Mouse (Mus musculus): Measurements from ENCODE around the gene Mapre3. TPM values are rescaled to one million over a fixed set of nuclear protein-coding genes. Genes with fewer than 3 reads are reported as not detected.

Mapre3 gene
- polyA plus RNA-seq, 1 experiment from 2014 or later, result 22.7 TPM

- WGBS, result under 1% methylated on average over 40 of the region's 42 CpGs
- Histone ChIP-seq H3K4me2 (replicated peaks; ENCODE audit: low read depth, low read length) (peak within 1 kb of the TSS; percentile 82), H3K9ac (replicated peaks; ENCODE audit: low read length) (peak within 1 kb of the TSS; percentile 90), H3K27ac (ENCODE audit: low read length) (peak within 1 kb of the TSS; percentile 99), H3K27me3 (ENCODE audit: insufficient read depth, low read length) (no peaks in the 10 kb centered on the region), H3K36me3 (ENCODE audit: insufficient read depth, low read length) (peaks cover 24% of the 10 kb centered on the region), H3K4me3 (ENCODE audit: low read length) (peak within 1 kb of the TSS; percentile 78), H3K4me1 (ENCODE audit: insufficient read depth, low read length) (peaks cover 24% of the 10 kb centered on the region), H3K9me3 (ENCODE audit: low read length) (no peaks in the 10 kb centered on the region)
- peak; percentile 92 for ATAC-seq (ENCODE audit: low FRiP score, low TSS enrichment)
Measured at GRCm38 (mm10) chr5:30888337-30889087, 74.1 kb downstream of the Mapre3 start, which contains the start of gene Agbl5. Gene Agbl5, plus strand, starts transcription at chr5:30888694.

GRCm38 (mm10) chr5:30889088-30889754 is 74.8 kb downstream of the Mapre3 start:
- H3K9me3 ChIP-seq (ENCODE audit: low read length), result no peaks in the 10 kb centered on the region
- no peaks in the 10 kb centered on the region for H3K27me3 ChIP-seq (ENCODE audit: insufficient read depth, low read length)
- peak overlapping the region; percentile 78 for H3K4me3 ChIP-seq (ENCODE audit: low read length)
- peaks cover 24% of the 10 kb centered on the region for H3K4me1 ChIP-seq (ENCODE audit: insufficient read depth, low read length)
- H3K9ac ChIP-seq (replicated peaks; ENCODE audit: low read length), result peak overlapping the region; percentile 90
- peaks cover 31% of the 10 kb centered on the region for H3K36me3 ChIP-seq (ENCODE audit: insufficient read depth, low read length)
- WGBS, result 2% methylated on average over 33 of the region's 42 CpGs
- peak; percentile 32 for ATAC-seq (ENCODE audit: low FRiP score, low TSS enrichment)
- H3K27ac ChIP-seq (ENCODE audit: low read length), result peak overlapping the region; percentile 99
- H3K4me2 ChIP-seq (replicated peaks; ENCODE audit: low read depth, low read length), result peak overlapping the region; percentile 82

- peak overlapping the region; percentile 99 for H3K27ac ChIP-seq (ENCODE audit: low read length)
- 55% methylated on average over 7 of the region's 7 CpGs for WGBS
- ATAC-seq (ENCODE audit: low FRiP score, low TSS enrichment), result no peak
Measured at GRCm38 (mm10) chr5:30890375-30890774, 75.9 kb downstream of the Mapre3 start.

GRCm38 (mm10) chr5:30901860-30902259 is 87.4 kb downstream of the Mapre3 start:
- Histone ChIP-seq H3K4me1 (ENCODE audit: insufficient read depth, low read length) (peaks cover 20% of the 10 kb centered on the region), H3K4me2 (replicated peaks; ENCODE audit: low read depth, low read length) (no peak overlapping the region), H3K4me3 (ENCODE audit: low read length) (no peak overlapping the region), H3K36me3 (ENCODE audit: insufficient read depth, low read length) (peaks cover 48% of the 10 kb centered on the region), H3K27ac (ENCODE audit: low read length) (no peak overlapping the region), H3K27me3 (ENCODE audit: insufficient read depth, low read length) (no peaks in the 10 kb centered on the region), H3K9ac (replicated peaks; ENCODE audit: low read length) (no peak overlapping the region), H3K9me3 (ENCODE audit: low read length) (no peaks in the 10 kb centered on the region)
- 84% methylated on average over 5 of the region's 5 CpGs for WGBS
- no peak for ATAC-seq (ENCODE audit: low FRiP score, low TSS enrichment)

More at GRCm38 (mm10) chr5:30890375-30890774, 75.9 kb downstream of the Mapre3 start:
- Histone ChIP-seq H3K4me2 (replicated peaks; ENCODE audit: low read depth, low read length) (peak overlapping the region; percentile 82), H3K36me3 (ENCODE audit: insufficient read depth, low read length) (peaks cover 43% of the 10 kb centered on the region), H3K27me3 (ENCODE audit: insufficient read depth, low read length) (no peaks in the 10 kb centered on the region), H3K9ac (replicated peaks; ENCODE audit: low read length) (peak overlapping the region; percentile 90), H3K9me3 (ENCODE audit: low read length) (no peaks in the 10 kb centered on the region), H3K4me1 (ENCODE audit: insufficient read depth, low read length) (peaks cover 24% of the 10 kb centered on the region), H3K4me3 (ENCODE audit: low read length) (peak overlapping the region; percentile 78)

GRCm38 (mm10) chr5:30907413-30908059 is 93.1 kb downstream of the Mapre3 start, which contains the start of gene Ost4:
Gene Ost4, minus strand, starts transcription at chr5:30907788.
- peak; percentile 90 for ATAC-seq (ENCODE audit: low FRiP score, low TSS enrichment)
- under 1% methylated on average over 58 of the region's 58 CpGs for WGBS
- Histone ChIP-seq H3K9ac (replicated peaks; ENCODE audit: low read length) (peak within 1 kb of the TSS; percentile 85), H3K4me1 (ENCODE audit: insufficient read depth, low read length) (peaks cover 61% of the 10 kb centered on the region), H3K27ac (ENCODE audit: low read length) (peak within 1 kb of the TSS; percentile 98), H3K4me3 (ENCODE audit: low read length) (peak within 1 kb of the TSS; percentile 84), H3K27me3 (ENCODE audit: insufficient read depth, low read length) (no peaks in the 10 kb centered on the region), H3K9me3 (ENCODE audit: low read length) (no peaks in the 10 kb centered on the region), H3K4me2 (replicated peaks; ENCODE audit: low read depth, low read length) (peak within 1 kb of the TSS; percentile 97), H3K36me3 (ENCODE audit: insufficient read depth, low read length) (peaks cover 26% of the 10 kb centered on the region)

GRCm38 (mm10) chr5:30908426-30909299 is 94.2 kb downstream of the Mapre3 start:
- peak overlapping the region; percentile 84 for H3K9ac ChIP-seq (replicated peaks; ENCODE audit: low read length)
- peak; percentile 66 for ATAC-seq (ENCODE audit: low FRiP score, low TSS enrichment)
- peak overlapping the region; percentile 98 for H3K27ac ChIP-seq (ENCODE audit: low read length)
- no peaks in the 10 kb centered on the region for H3K9me3 ChIP-seq (ENCODE audit: low read length)
- peak overlapping the region; percentile 97 for H3K4me2 ChIP-seq (replicated peaks; ENCODE audit: low read depth, low read length)
- 25% methylated on average over 13 of the region's 13 CpGs for WGBS
- H3K4me1 ChIP-seq (ENCODE audit: insufficient read depth, low read length), result peaks cover 72% of the 10 kb centered on the region
- H3K4me3 ChIP-seq (ENCODE audit: low read length), result peak overlapping the region; percentile 84
- H3K36me3 ChIP-seq (ENCODE audit: insufficient read depth, low read length), result peaks cover 20% of the 10 kb centered on the region
- no peaks in the 10 kb centered on the region for H3K27me3 ChIP-seq (ENCODE audit: insufficient read depth, low read length)

GRCm38 (mm10) chr5:30909300-30909659 is 94.8 kb downstream of the Mapre3 start:
- ATAC-seq (ENCODE audit: low FRiP score, low TSS enrichment), result no peak
- Histone ChIP-seq H3K27ac (ENCODE audit: low read length) (peak overlapping the region; percentile 98), H3K36me3 (ENCODE audit: insufficient read depth, low read length) (peaks cover 15% of the 10 kb centered on the region), H3K9ac (replicated peaks; ENCODE audit: low read length) (peak overlapping the region; percentile 84), H3K9me3 (ENCODE audit: low read length) (no peaks in the 10 kb centered on the region), H3K27me3 (ENCODE audit: insufficient read depth, low read length) (no peaks in the 10 kb centered on the region), H3K4me2 (replicated peaks; ENCODE audit: low read depth, low read length) (peak overlapping the region; percentile 97), H3K4me1 (ENCODE audit: insufficient read depth, low read length) (peaks cover 72% of the 10 kb centered on the region), H3K4me3 (ENCODE audit: low read length) (no peak overlapping the region)
- 13% methylated on average over 7 of the region's 7 CpGs for WGBS

GRCm38 (mm10) chr5:30909863-30910262 is 95.4 kb downstream of the Mapre3 start:
- Histone ChIP-seq H3K36me3 (ENCODE audit: insufficient read depth, low read length) (peaks cover 11% of the 10 kb centered on the region), H3K27me3 (ENCODE audit: insufficient read depth, low read length) (no peaks in the 10 kb centered on the region), H3K4me3 (ENCODE audit: low read length) (no peak overlapping the region), H3K4me1 (ENCODE audit: insufficient read depth, low read length) (peaks cover 72% of the 10 kb centered on the region), H3K9ac (replicated peaks; ENCODE audit: low read length) (no peak overlapping the region), H3K4me2 (replicated peaks; ENCODE audit: low read depth, low read length) (no peak overlapping the region), H3K27ac (ENCODE audit: low read length) (peak overlapping the region; percentile 98), H3K9me3 (ENCODE audit: low read length) (no peaks in the 10 kb centered on the region)
- ATAC-seq (ENCODE audit: low FRiP score, low TSS enrichment), result no peak
- 82% methylated on average over 7 of the region's 7 CpGs for WGBS

GRCm38 (mm10) chr5:30910481-30910880 is 96.0 kb downstream of the Mapre3 start:
- no peak for ATAC-seq (ENCODE audit: low FRiP score, low TSS enrichment)
- Histone ChIP-seq H3K4me3 (ENCODE audit: low read length) (no peak overlapping the region), H3K9ac (replicated peaks; ENCODE audit: low read length) (no peak overlapping the region), H3K27ac (ENCODE audit: low read length) (peak overlapping the region; percentile 74; the same call in 1 of the 2 replicates), H3K4me1 (ENCODE audit: insufficient read depth, low read length) (peaks cover 73% of the 10 kb centered on the region), H3K36me3 (ENCODE audit: insufficient read depth, low read length) (peaks cover 5% of the 10 kb centered on the region; the same call in 1 of the 2 replicates), H3K4me2 (replicated peaks; ENCODE audit: low read depth, low read length) (no peak overlapping the region), H3K9me3 (ENCODE audit: low read length) (no peaks in the 10 kb centered on the region), H3K27me3 (ENCODE audit: insufficient read depth, low read length) (no peaks in the 10 kb centered on the region)
